25 mouse cellular contexts compared by ENCODE assay signal in the genomic region with DNA sequence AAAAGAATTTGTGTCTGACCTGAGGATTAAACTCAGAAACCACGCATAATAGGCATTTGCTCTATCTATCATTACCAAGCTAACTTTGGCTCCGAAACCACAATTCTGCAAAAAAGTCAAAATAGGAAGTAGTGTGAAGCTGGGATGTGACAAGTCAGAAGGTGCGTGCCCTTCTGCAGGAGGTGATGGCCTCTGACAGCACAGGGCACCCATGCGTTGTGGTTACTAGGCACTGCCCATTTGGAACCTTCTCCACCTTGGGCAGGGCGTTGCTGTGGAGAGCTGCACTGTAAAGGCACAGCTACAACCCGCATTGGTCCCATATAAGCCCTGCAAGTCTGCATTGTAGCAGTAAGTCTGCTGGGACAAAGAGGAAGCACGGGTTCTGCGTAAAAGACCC. TPM values are rescaled to one million over a fixed set of nuclear protein-coding genes. Genes with fewer than 3 reads are reported as not detected.
DNase-seq lines count a peak whose midpoint lies in the region; ATAC-seq and TF ChIP-seq lines count a peak whose summit lies in the region.
"Had no signal": no experiment of that assay in that cellular context is flagged by ENCODE, and none has a peak within 500 bp of the region (broad histone marks: within the 10 kb centered on the region; RNA-seq: fewer than 3 reads in every experiment).

No protein-coding gene starts in this region.

- H3K9me3 ChIP-seq in liver, postnatal 0 days (ENCODE audit: low read length): no peaks in the 10 kb centered on the region
- no peaks in the 10 kb centered on the region for H3K9me3 ChIP-seq in liver, embryonic 11.5 days (ENCODE audit: control insufficient read depth, low read length)
- no peaks in the 10 kb centered on the region for H3K9me3 ChIP-seq in megakaryocyte, embryonic 14.5 days
- H3K9me3 ChIP-seq: embryonic facial prominence, embryonic 15.5 days; lung, embryonic 15.5 days; midbrain, embryonic 15.5 days; neural tube, embryonic 12.5 days had no signal

- TF ChIP-seq CTCF in liver, postnatal 0 days (IDR thresholded peaks at IDR 0.05; ENCODE audit: low read depth): no peak

- ATAC-seq in liver, postnatal 0 days: no peak
- ATAC-seq in liver, embryonic 11.5 days (replicated peaks; ENCODE audit: low FRiP score): no peak
- ATAC-seq: CD4-positive, CD25-positive, alpha-beta regulatory T cell, adult 4 months; forebrain, embryonic 14.5 days; hindbrain, embryonic 16.5 days; intestine, embryonic 16.5 days; midbrain, embryonic 15.5 days had no signal

- WGBS in liver, postnatal 0 days (ENCODE audit: insufficient replicate concordance): 35% methylated on average over 8 of the region's 8 CpGs
- 74% methylated on average over 8 of the region's 8 CpGs for WGBS in liver, embryonic 11.5 days

- H3K27ac ChIP-seq in liver, postnatal 0 days (ENCODE audit: low read depth): no peak overlapping the region
- no peak overlapping the region for H3K27ac ChIP-seq in liver, embryonic 11.5 days (ENCODE audit: low read depth, low read length)
- H3K27ac ChIP-seq: embryonic facial prominence, embryonic 15.5 days; heart, embryonic 10.5 days; kidney, embryonic 15.5 days; liver, embryonic 14.5 days; lung, embryonic 15.5 days; midbrain, embryonic 15.5 days; neural tube, embryonic 12.5 days had no signal

- no peaks in the 10 kb centered on the region for H3K4me1 ChIP-seq in liver, postnatal 0 days (ENCODE audit: insufficient read depth)
- no peaks in the 10 kb centered on the region for H3K4me1 ChIP-seq in liver, embryonic 11.5 days (replicated peaks; ENCODE audit: control insufficient read depth, insufficient read depth, low read length)
- H3K4me1 ChIP-seq in megakaryocyte, embryonic 14.5 days: peaks cover 15% of the 10 kb centered on the region
- H3K4me1 ChIP-seq: embryonic facial prominence, embryonic 15.5 days; heart, embryonic 10.5 days; kidney, embryonic 15.5 days; lung, embryonic 15.5 days; midbrain, embryonic 15.5 days; neural tube, embryonic 12.5 days had no signal

- peak overlapping the region; percentile 7; the same call in 1 of the 2 replicates for H3K4me2 ChIP-seq in liver, postnatal 0 days (ENCODE audit: low read depth, low read length)
- H3K4me2 ChIP-seq in liver, embryonic 11.5 days: no peak overlapping the region
- H3K4me2 ChIP-seq: embryonic facial prominence, embryonic 15.5 days; kidney, embryonic 15.5 days; lung, embryonic 15.5 days; midbrain, embryonic 15.5 days; neural tube, embryonic 12.5 days had no signal

- no peak overlapping the region for H3K4me3 ChIP-seq in liver, postnatal 0 days (ENCODE audit: low read depth, low read length)
- no peak overlapping the region for H3K4me3 ChIP-seq in liver, embryonic 11.5 days (ENCODE audit: low read depth, low read length)
- H3K4me3 ChIP-seq in megakaryocyte, embryonic 14.5 days (replicated peaks): peak overlapping the region; percentile 81
- H3K4me3 ChIP-seq: embryonic facial prominence, embryonic 15.5 days; heart, embryonic 10.5 days; kidney, embryonic 15.5 days; lung, embryonic 15.5 days; midbrain, embryonic 15.5 days; neural tube, embryonic 12.5 days had no signal

- H3K9ac ChIP-seq in liver, postnatal 0 days (replicated peaks): no peak overlapping the region
- no peak overlapping the region for H3K9ac ChIP-seq in liver, embryonic 11.5 days (ENCODE audit: low read depth, low read length)
- H3K9ac ChIP-seq: embryonic facial prominence, embryonic 15.5 days; kidney, embryonic 15.5 days; liver, embryonic 14.5 days; lung, embryonic 15.5 days; midbrain, embryonic 15.5 days; neural tube, embryonic 12.5 days had no signal

- H3K36me3 ChIP-seq in liver, postnatal 0 days (replicated peaks; ENCODE audit: insufficient read depth, low read length): peaks cover 13% of the 10 kb centered on the region
- peaks cover 6% of the 10 kb centered on the region; the same call in 1 of the 2 replicates for H3K36me3 ChIP-seq in liver, embryonic 11.5 days (ENCODE audit: control insufficient read depth, insufficient read depth, low read length)
- H3K36me3 ChIP-seq in megakaryocyte, embryonic 14.5 days (replicated peaks; ENCODE audit: low read length): peaks cover 80% of the 10 kb centered on the region
- H3K36me3 ChIP-seq: midbrain, embryonic 15.5 days had no signal

- no peak for TF ChIP-seq EP300 in liver, postnatal 0 days (IDR thresholded peaks at IDR 0.05; ENCODE audit: low read depth)

- no peaks in the 10 kb centered on the region for H3K27me3 ChIP-seq in liver, postnatal 0 days (ENCODE audit: insufficient read depth, low read length)
- no peaks in the 10 kb centered on the region for H3K27me3 ChIP-seq in liver, embryonic 11.5 days (replicated peaks; ENCODE audit: control insufficient read depth, insufficient read depth, low read length)
- no peaks in the 10 kb centered on the region for H3K27me3 ChIP-seq in megakaryocyte, embryonic 14.5 days (replicated peaks)
- H3K27me3 ChIP-seq: embryonic facial prominence, embryonic 15.5 days; kidney, embryonic 15.5 days; lung, embryonic 15.5 days; midbrain, embryonic 15.5 days; neural tube, embryonic 12.5 days had no signal

- DNase-seq in liver, postnatal 0 days: no peak
- DNase-seq in liver, embryonic 11.5 days (ENCODE audit: low spot score): no peak
- peak; percentile 12 for DNase-seq in c-Kit-positive CD71-negative TER-119-negative erythroid progenitor cells, embryonic 14.5 days (ENCODE audit: low read depth)
- DNase-seq in frontal cortex, adult 2 months (ENCODE audit: extremely low spot score in 1 of 2, low spot score in 1 of 2): no peak
- no peak for DNase-seq in retina, embryonic 14.5 days (ENCODE audit: low spot score)
- DNase-seq in kidney, postnatal 4 days: no peak
- DNase-seq: adrenal gland, adult 8-10 months; cerebellum, adult 9-10 months; heart, postnatal 4 days; kidney, postnatal 36 days; layer of hippocampus, adult 9-11 months; right cerebral cortex, adult 18-20 months; thymus, postnatal 14 days had no signal

RNA-seq across cellular contexts. Expression of a gene that starts 57.8 kb away (rescaled TPM):
- 9.0 and 9.5 TPM in 2 replicates for polyA plus RNA-seq in liver, postnatal 0 days (2015; fragmentation: Nextera tagmentation; extraction: Ambion mirVana)
- polyA plus RNA-seq in liver, embryonic 11.5 days (2014; fragmentation: Nextera tagmentation; extraction: Ambion mirVana): 21.9 and 27.1 TPM in 2 replicates
- 0.71 and 4.4 TPM in 2 replicates for polyA plus RNA-seq in megakaryocyte, embryonic 14.5 days (2012; ENCODE audit: insufficient read depth, low replicate concordance)
- 42.1 and 45.8 TPM in 2 replicates for polyA plus RNA-seq in frontal cortex, adult 2 months (2012; rRNA removed)
